Mouse (Mus musculus): Measurements from ENCODE around the gene Tmcc1. TPM values are rescaled to one million over a fixed set of nuclear protein-coding genes. Genes with fewer than 3 reads are reported as not detected.
"Not testable (repeated sequence)": the region's sequence is repeated elsewhere in the genome, so short reads cannot be mapped to it uniquely, and the experiment has no call there.

Tmcc1 gene
- total and polyA plus RNA-seq, 2 experiments = 17.7 to 34.3 TPM

DNA sequence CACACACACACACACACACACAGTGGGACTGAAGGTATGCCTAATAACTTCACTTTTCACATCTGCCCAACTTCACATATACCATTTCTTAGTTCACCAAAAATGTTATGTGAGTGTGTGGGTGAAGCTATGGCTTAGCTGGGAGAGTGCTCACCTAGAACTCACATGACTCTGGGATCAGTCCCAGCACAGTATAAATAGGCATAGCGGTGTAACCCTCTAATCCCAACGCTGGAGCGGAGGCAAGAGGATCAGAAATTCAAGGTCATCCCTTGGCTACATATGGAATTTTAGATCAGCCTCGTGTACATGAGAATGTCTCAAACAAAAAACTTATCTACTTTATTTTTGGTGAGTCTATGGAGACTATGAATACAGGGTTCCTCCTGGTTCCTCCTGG lies 119.7 kb downstream of the Tmcc1 start:
- Histone ChIP-seq H3K27ac (replicated peaks; ENCODE audit: insufficient read depth, low read depth, low read length) (peak overlapping the region; percentile 100), H3K27me3 (ENCODE audit: control insufficient read depth, insufficient read depth, low read length) (no peaks in the 10 kb centered on the region), H3K9ac (ENCODE audit: low read depth, low read length) (no peak overlapping the region), H3K36me3 (ENCODE audit: control insufficient read depth, insufficient read depth, low read length) (peaks cover 2% of the 10 kb centered on the region; the same call in 1 of the 2 replicates), H3K4me3 (ENCODE audit: insufficient read depth, low read depth, low read length) (no peak overlapping the region), H3K79me2 (ENCODE audit: control insufficient read depth, insufficient read depth, low read length) (peaks cover 28% of the 10 kb centered on the region), H3K4me1 (ENCODE audit: control insufficient read depth, insufficient read depth, low read length) (peaks cover 34% of the 10 kb centered on the region)
- no peak for TF ChIP-seq CTCF (IDR thresholded peaks at IDR 0.05; ENCODE audit: low read depth, low read length)
- TF ChIP-seq POLR2A (IDR thresholded peaks at IDR 0.05; ENCODE audit: extremely low read depth, insufficient read depth, low read length) = no peak
- DNase-seq (ENCODE audit: extremely low read depth, low read depth, low spot score) = no peak
- 53% methylated on average over 4 of the region's 4 CpGs for WGBS

DNA sequence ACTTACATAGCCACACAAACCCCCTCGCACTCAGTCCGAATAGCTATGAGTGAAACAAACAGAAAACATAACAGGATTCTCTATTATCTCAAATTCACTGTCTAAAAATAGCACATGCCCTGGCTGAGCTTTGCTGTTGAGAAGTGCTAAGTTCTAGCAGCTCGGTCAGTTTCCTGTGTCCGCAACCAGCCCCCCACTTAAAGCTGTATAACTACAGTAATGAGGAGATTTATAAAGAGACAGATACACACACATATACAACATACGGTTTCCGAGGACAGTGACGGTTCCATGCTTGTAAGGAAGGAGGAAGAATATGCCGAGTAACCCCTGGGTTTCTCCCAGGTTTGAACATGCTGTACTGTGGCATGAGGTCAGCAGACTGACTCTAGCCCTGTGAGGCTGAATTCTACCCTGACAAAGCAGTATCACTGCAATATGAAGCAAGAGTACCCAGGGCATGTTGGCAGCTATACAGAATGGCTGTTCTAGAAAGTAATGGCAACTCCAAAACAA lies 120.5 kb downstream of the Tmcc1 start:
- Histone ChIP-seq H3K27ac (replicated peaks; ENCODE audit: insufficient read depth, low read depth, low read length) (peak overlapping the region; percentile 100), H3K27me3 (ENCODE audit: control insufficient read depth, insufficient read depth, low read length) (no peaks in the 10 kb centered on the region)
- TF ChIP-seq CTCF (IDR thresholded peaks at IDR 0.05; ENCODE audit: low read depth, low read length) = no peak
- no peak for TF ChIP-seq POLR2A (IDR thresholded peaks at IDR 0.05; ENCODE audit: extremely low read depth, insufficient read depth, low read length)

DNA sequence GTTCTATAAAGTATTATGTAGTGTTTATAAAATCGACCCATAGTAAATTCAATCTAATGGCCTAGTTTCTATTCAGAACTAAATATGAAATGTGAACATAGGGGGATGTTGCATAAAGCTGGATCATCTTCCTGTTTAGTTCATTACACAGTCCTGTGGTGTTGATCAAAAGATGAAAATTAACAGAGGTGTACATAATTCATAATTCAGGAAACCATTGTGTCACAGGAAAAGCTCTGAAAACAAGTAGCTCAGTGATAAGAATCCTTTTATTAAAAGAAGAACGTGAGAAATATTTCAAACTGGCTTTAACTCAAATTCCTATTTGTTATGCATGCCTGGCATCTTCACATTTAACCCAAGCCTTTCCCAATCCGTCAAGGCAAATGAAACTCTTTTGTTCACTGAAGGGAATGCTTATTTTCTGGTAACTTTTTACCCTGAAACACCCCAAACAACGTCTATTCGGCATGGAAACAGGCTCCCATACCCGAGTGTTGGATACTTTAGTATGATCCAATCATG lies 121.0 kb downstream of the Tmcc1 start:
- Histone ChIP-seq H3K9ac (ENCODE audit: low read depth, low read length) (peak overlapping the region; percentile 78), H3K4me1 (ENCODE audit: control insufficient read depth, insufficient read depth, low read length) (peaks cover 34% of the 10 kb centered on the region), H3K36me3 (ENCODE audit: control insufficient read depth, insufficient read depth, low read length) (peaks cover 2% of the 10 kb centered on the region; the same call in 1 of the 2 replicates), H3K4me3 (ENCODE audit: insufficient read depth, low read depth, low read length) (peak overlapping the region; percentile 64), H3K27ac (replicated peaks; ENCODE audit: insufficient read depth, low read depth, low read length) (peak overlapping the region; percentile 100), H3K79me2 (ENCODE audit: control insufficient read depth, insufficient read depth, low read length) (peaks cover 24% of the 10 kb centered on the region), H3K27me3 (ENCODE audit: control insufficient read depth, insufficient read depth, low read length) (no peaks in the 10 kb centered on the region)
- WGBS = 2% methylated on average over 6 of the region's 6 CpGs
- TF ChIP-seq POLR2A (IDR thresholded peaks at IDR 0.05; ENCODE audit: extremely low read depth, insufficient read depth, low read length) = no peak
- no peak for TF ChIP-seq CTCF (IDR thresholded peaks at IDR 0.05; ENCODE audit: low read depth, low read length)
- peak; percentile 65 for DNase-seq (ENCODE audit: extremely low read depth, low read depth, low spot score)

More for the DNA sequence above, 120.5 kb downstream of the Tmcc1 start:
- Histone ChIP-seq H3K4me3 (ENCODE audit: insufficient read depth, low read depth, low read length) (peak overlapping the region; percentile 64), H3K79me2 (ENCODE audit: control insufficient read depth, insufficient read depth, low read length) (peaks cover 28% of the 10 kb centered on the region), H3K4me1 (ENCODE audit: control insufficient read depth, insufficient read depth, low read length) (peaks cover 37% of the 10 kb centered on the region), H3K9ac (ENCODE audit: low read depth, low read length) (peak overlapping the region; percentile 78), H3K36me3 (ENCODE audit: control insufficient read depth, insufficient read depth, low read length) (peaks cover 2% of the 10 kb centered on the region; the same call in 1 of the 2 replicates)
- DNase-seq (ENCODE audit: extremely low read depth, low read depth, low spot score) = peak; percentile 98
- 4% methylated on average over 8 of the region's 8 CpGs for WGBS

DNA sequence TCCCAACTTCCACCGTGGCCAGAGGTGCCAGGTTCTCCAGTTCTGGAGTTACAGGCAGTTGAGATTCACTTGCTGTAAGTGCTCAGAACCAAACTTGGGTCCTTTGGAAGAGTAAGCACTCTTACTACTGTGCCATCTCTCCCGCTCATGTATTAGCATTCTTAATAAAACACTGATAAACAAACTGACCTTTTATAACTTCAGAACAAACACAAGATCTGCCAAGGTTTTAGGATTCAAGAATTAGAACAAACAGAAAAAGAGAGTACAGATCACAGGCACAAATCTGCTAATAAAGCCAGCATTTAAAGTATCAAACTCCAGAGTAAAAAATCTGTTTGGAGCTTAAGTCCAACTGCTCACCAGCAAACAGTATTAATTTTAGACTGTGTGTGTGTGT lies 121.5 kb downstream of the Tmcc1 start:
- peak overlapping the region; percentile 64 for H3K4me3 ChIP-seq (ENCODE audit: insufficient read depth, low read depth, low read length)
- peak overlapping the region; percentile 75 for H3K27ac ChIP-seq (replicated peaks; ENCODE audit: insufficient read depth, low read depth, low read length)
- TF ChIP-seq POLR2A (IDR thresholded peaks at IDR 0.05; ENCODE audit: extremely low read depth, insufficient read depth, low read length) (no peak), CTCF (IDR thresholded peaks at IDR 0.05; ENCODE audit: low read depth, low read length) (no peak)
- H3K27me3 ChIP-seq (ENCODE audit: control insufficient read depth, insufficient read depth, low read length) = no peaks in the 10 kb centered on the region
- peak; percentile 96 for DNase-seq (ENCODE audit: extremely low read depth, low read depth, low spot score)
- H3K79me2 ChIP-seq (ENCODE audit: control insufficient read depth, insufficient read depth, low read length) = peaks cover 25% of the 10 kb centered on the region
- peaks cover 2% of the 10 kb centered on the region; the same call in 1 of the 2 replicates for H3K36me3 ChIP-seq (ENCODE audit: control insufficient read depth, insufficient read depth, low read length)
- peak overlapping the region; percentile 56 for H3K9ac ChIP-seq (ENCODE audit: low read depth, low read length)
- WGBS = 14% methylated on average over 2 of the region's 2 CpGs
- H3K4me1 ChIP-seq (ENCODE audit: control insufficient read depth, insufficient read depth, low read length) = peaks cover 36% of the 10 kb centered on the region

- H3K9ac ChIP-seq (ENCODE audit: low read depth, low read length) = peak overlapping the region; percentile 14; the same call in 1 of the 2 replicates
- peak overlapping the region; percentile 86 for H3K27ac ChIP-seq (replicated peaks; ENCODE audit: insufficient read depth, low read depth, low read length)
- TF ChIP-seq POLR2A (IDR thresholded peaks at IDR 0.05; ENCODE audit: extremely low read depth, insufficient read depth, low read length) (no peak), CTCF (IDR thresholded peaks at IDR 0.05; ENCODE audit: low read depth, low read length) (no peak)
- no peaks in the 10 kb centered on the region for H3K27me3 ChIP-seq (ENCODE audit: control insufficient read depth, insufficient read depth, low read length)
- WGBS = 46% methylated on average over 3 of the region's 3 CpGs
- H3K36me3 ChIP-seq (ENCODE audit: control insufficient read depth, insufficient read depth, low read length) = peaks cover 2% of the 10 kb centered on the region; the same call in 1 of the 2 replicates
- peaks cover 31% of the 10 kb centered on the region for H3K79me2 ChIP-seq (ENCODE audit: control insufficient read depth, insufficient read depth, low read length)
- peaks cover 37% of the 10 kb centered on the region for H3K4me1 ChIP-seq (ENCODE audit: control insufficient read depth, insufficient read depth, low read length)
- peak; percentile 61 for DNase-seq (ENCODE audit: extremely low read depth, low read depth, low spot score)
- H3K4me3 ChIP-seq (ENCODE audit: insufficient read depth, low read depth, low read length) = no peak overlapping the region; the same call in 1 of the 2 replicates
Observed at GRCm38 (mm10) chr6:116070558-116070957, 122.7 kb downstream of the Tmcc1 start.

- Histone ChIP-seq H3K27ac (replicated peaks; ENCODE audit: insufficient read depth, low read depth, low read length) (peak overlapping the region; percentile 31), H3K4me3 (ENCODE audit: insufficient read depth, low read depth, low read length) (no peak overlapping the region), H3K36me3 (ENCODE audit: control insufficient read depth, insufficient read depth, low read length) (peaks cover 2% of the 10 kb centered on the region), H3K27me3 (ENCODE audit: control insufficient read depth, insufficient read depth, low read length) (no peaks in the 10 kb centered on the region), H3K9ac (ENCODE audit: low read depth, low read length) (no peak overlapping the region), H3K4me1 (ENCODE audit: control insufficient read depth, insufficient read depth, low read length) (peaks cover 26% of the 10 kb centered on the region), H3K79me2 (ENCODE audit: control insufficient read depth, insufficient read depth, low read length) (peaks cover 22% of the 10 kb centered on the region)
- WGBS = 45% methylated on average over 1 of the region's 1 CpGs
- no peak for TF ChIP-seq CTCF (IDR thresholded peaks at IDR 0.05; ENCODE audit: low read depth, low read length)
- TF ChIP-seq POLR2A (IDR thresholded peaks at IDR 0.05; ENCODE audit: extremely low read depth, insufficient read depth, low read length) = no peak
- DNase-seq (ENCODE audit: extremely low read depth, low read depth, low spot score) = peak; percentile 62
Observed at GRCm38 (mm10) chr6:116063516-116063915, 129.8 kb downstream of the Tmcc1 start.

DNA sequence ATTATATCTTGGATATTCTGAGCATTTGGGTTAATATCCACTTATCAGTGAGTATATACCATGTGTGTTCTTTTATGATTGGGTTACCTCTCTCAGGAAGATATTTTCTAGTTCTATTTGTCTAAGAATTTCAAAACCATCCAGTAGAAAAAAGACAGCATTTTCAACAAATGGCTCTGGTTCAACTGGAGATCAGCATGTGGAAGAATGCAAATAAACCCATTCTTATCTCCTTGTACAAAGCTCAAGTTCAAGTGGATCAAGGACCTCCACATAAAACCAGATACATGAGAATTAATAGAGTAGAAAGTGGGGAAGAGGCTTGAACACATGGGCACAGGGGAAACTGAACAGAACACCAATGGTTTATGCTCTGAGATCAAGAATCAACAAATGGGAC lies 133.7 kb downstream of the Tmcc1 start:
- not testable (repeated sequence) for H3K36me3 ChIP-seq (ENCODE audit: control insufficient read depth, insufficient read depth, low read length); H3K4me3 ChIP-seq (ENCODE audit: insufficient read depth, low read depth, low read length); H3K27ac ChIP-seq (replicated peaks; ENCODE audit: insufficient read depth, low read depth, low read length); H3K27me3 ChIP-seq (ENCODE audit: control insufficient read depth, insufficient read depth, low read length); H3K9ac ChIP-seq (ENCODE audit: low read depth, low read length)
- peak; percentile 85 for DNase-seq (ENCODE audit: extremely low read depth, low read depth, low spot score)
- Histone ChIP-seq H3K4me1 (ENCODE audit: control insufficient read depth, insufficient read depth, low read length) (peaks cover 34% of the 10 kb centered on the region), H3K79me2 (ENCODE audit: control insufficient read depth, insufficient read depth, low read length) (peaks cover 18% of the 10 kb centered on the region; the same call in 1 of the 2 replicates)
